Mouse (Mus musculus): Measurements from ENCODE around the gene Msantd3. TPM values are rescaled to one million over a fixed set of nuclear protein-coding genes. Genes with fewer than 3 reads are reported as not detected.

Msantd3 gene
- polyA plus RNA-seq, 1 experiment = 47.3 TPM

DNA sequence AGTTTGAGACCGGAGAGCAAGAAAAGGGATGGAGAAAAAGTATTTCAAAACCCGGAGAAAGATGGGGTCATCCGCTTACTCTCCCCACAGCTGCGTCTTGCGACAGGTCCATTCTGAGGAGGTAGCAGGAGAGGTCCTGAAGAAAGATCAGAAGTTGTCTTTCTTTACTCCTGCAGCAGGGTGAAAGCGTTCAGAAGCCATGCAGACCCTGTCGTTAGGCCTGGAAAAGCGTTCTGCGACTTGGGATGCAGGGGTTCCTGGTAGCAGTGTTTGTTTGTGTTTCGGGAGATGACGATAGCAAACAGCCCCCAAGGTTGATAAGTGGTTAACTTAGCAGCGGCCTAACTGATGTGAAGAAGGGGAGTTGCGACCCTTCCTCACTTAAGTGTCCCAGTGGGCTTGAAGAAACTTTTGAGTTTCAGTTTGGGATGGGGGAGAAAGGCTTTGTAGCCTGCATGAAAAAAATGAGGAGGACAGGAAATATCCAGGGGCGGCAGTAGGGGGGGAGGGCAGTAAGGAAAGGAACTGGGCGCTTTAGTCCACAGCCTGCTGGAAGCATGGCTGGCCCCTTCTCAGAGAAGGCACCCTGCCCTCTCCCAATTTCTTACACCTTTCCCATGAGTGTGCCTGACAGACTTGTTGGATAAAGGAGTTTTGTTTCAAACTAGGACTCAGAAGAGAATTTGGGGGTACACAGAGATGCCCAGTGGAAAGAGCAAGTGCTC lies 2.0 kb downstream of the Msantd3 start:
- Histone ChIP-seq H3K27me3 (ENCODE audit: control insufficient read depth, insufficient read depth, insufficient read length) (no peaks in the 10 kb centered on the region), H3K36me3 (ENCODE audit: control insufficient read depth, insufficient read depth) (peaks cover 3% of the 10 kb centered on the region), H3K79me2 (ENCODE audit: control insufficient read depth, insufficient read depth) (peaks cover 70% of the 10 kb centered on the region), H3K79me3 (ENCODE audit: low read depth) (peaks cover 55% of the 10 kb centered on the region), H3K4me3 (ENCODE audit: insufficient read depth, poor library complexity, severe bottlenecking) (peak overlapping the region; percentile 58), H3ac (ENCODE audit: control insufficient read depth, insufficient read length, low read depth) (peak overlapping the region; percentile 89)
- TF ChIP-seq FOSL1 (IDR thresholded peaks at IDR 0.05; ENCODE audit: insufficient read depth, low read length, poor library complexity, severe bottlenecking) (no peak), MYOD1 (IDR thresholded peaks at IDR 0.05; ENCODE audit: control insufficient read depth, insufficient read length, low read depth) (no peak), MYOG (IDR thresholded peaks at IDR 0.05; ENCODE audit: control insufficient read depth, extremely low read depth, insufficient read length) (no peak), USF1 (IDR thresholded peaks at IDR 0.05; ENCODE audit: low read depth) (no peak), CEBPB (IDR thresholded peaks at IDR 0.05; ENCODE audit: low read depth) (no peak), CTCF (IDR thresholded peaks at IDR 0.05; ENCODE audit: control insufficient read depth, insufficient read depth, insufficient read length) (no peak), MAX (IDR thresholded peaks at IDR 0.05) (peak; percentile 14)

DNA sequence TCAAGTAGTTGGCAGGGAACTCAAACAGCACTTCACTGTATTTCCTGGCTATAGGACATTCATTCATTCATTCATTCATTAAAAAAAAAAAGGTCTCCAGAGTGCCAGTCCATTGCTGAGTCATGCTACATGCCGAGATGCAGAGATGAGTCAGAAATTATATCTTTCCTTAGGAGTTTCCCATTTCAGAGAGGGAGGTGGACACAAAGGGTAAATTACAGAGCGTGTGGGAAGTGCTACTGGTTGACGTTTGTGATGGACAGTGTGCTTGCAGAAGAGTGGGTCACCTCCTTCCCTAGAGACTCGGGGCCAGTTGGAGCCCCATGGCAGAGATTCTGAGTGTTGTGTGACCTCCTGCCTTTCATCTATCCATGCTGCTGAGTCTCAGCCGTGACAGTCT lies 2.6 kb downstream of the Msantd3 start:
- Histone ChIP-seq H3K27me3 (ENCODE audit: control insufficient read depth, insufficient read depth, insufficient read length) (no peaks in the 10 kb centered on the region), H3K79me2 (ENCODE audit: control insufficient read depth, insufficient read depth) (peaks cover 77% of the 10 kb centered on the region), H3K79me3 (ENCODE audit: low read depth) (peaks cover 61% of the 10 kb centered on the region), H3K4me3 (ENCODE audit: insufficient read depth, poor library complexity, severe bottlenecking) (peak overlapping the region; percentile 58), H3K36me3 (ENCODE audit: control insufficient read depth, insufficient read depth) (peaks cover 3% of the 10 kb centered on the region), H3ac (ENCODE audit: control insufficient read depth, insufficient read length, low read depth) (no peak overlapping the region)
- TF ChIP-seq FOSL1 (IDR thresholded peaks at IDR 0.05; ENCODE audit: insufficient read depth, low read length, poor library complexity, severe bottlenecking) = peak; percentile 77
- no peak for TF ChIP-seq CTCF (IDR thresholded peaks at IDR 0.05; ENCODE audit: control insufficient read depth, insufficient read depth, insufficient read length)
- no peak for TF ChIP-seq MYOD1 (IDR thresholded peaks at IDR 0.05; ENCODE audit: control insufficient read depth, insufficient read length, low read depth)

GRCm38 (mm10) chr4:48543071-48543865 lies 3.5 kb downstream of the Msantd3 start:
- H3K4me3 ChIP-seq (ENCODE audit: insufficient read depth, poor library complexity, severe bottlenecking) = no peak overlapping the region

DNA sequence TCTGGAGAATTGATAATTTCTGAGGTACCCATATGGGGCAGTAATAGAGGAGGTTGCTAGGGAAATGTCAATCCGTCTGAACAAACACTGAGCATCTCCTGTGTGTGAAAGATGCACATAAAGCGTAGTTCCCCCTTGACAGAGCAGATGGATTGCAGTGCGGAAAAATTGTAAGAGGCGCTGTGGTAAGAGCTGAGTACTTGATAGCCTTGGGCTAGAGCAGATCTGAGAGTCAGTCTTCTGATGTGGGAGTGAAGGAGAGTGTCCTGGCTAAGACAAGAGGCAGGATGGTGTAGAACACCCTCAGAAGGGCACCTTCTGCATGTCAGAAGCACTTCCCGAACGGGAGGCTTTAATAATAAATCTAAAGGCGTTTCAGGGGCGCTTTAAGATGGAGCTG lies 4.4 kb downstream of the Msantd3 start:
- Histone ChIP-seq H3K27me3 (ENCODE audit: control insufficient read depth, insufficient read depth, insufficient read length) (no peaks in the 10 kb centered on the region), H3K79me2 (ENCODE audit: control insufficient read depth, insufficient read depth) (peaks cover 95% of the 10 kb centered on the region), H3K36me3 (ENCODE audit: control insufficient read depth, insufficient read depth) (peaks cover 3% of the 10 kb centered on the region), H3K4me3 (ENCODE audit: insufficient read depth, poor library complexity, severe bottlenecking) (no peak overlapping the region), H3K79me3 (ENCODE audit: low read depth) (peaks cover 78% of the 10 kb centered on the region), H3ac (ENCODE audit: control insufficient read depth, insufficient read length, low read depth) (no peak overlapping the region)
- TF ChIP-seq CTCF (IDR thresholded peaks at IDR 0.05; ENCODE audit: control insufficient read depth, insufficient read depth, insufficient read length) (no peak), CEBPB (IDR thresholded peaks at IDR 0.05; ENCODE audit: low read depth) (no peak)

More at GRCm38 (mm10) chr4:48543071-48543865, 3.5 kb downstream of the Msantd3 start:
- no peaks in the 10 kb centered on the region for H3K27me3 ChIP-seq (ENCODE audit: control insufficient read depth, insufficient read depth, insufficient read length)
- H3K36me3 ChIP-seq (ENCODE audit: control insufficient read depth, insufficient read depth) = peaks cover 3% of the 10 kb centered on the region
- TF ChIP-seq MYOD1 (IDR thresholded peaks at IDR 0.05; ENCODE audit: control insufficient read depth, insufficient read length, low read depth) = no peak
- TF ChIP-seq MYOG (IDR thresholded peaks at IDR 0.05; ENCODE audit: control insufficient read depth, extremely low read depth, insufficient read length) = no peak
- TF ChIP-seq CTCF (IDR thresholded peaks at IDR 0.05; ENCODE audit: control insufficient read depth, insufficient read depth, insufficient read length) = no peak
- TF ChIP-seq CEBPB (IDR thresholded peaks at IDR 0.05; ENCODE audit: low read depth) = no peak
- no peak for TF ChIP-seq MAX (IDR thresholded peaks at IDR 0.05)
- TF ChIP-seq USF1 (IDR thresholded peaks at IDR 0.05; ENCODE audit: low read depth) = no peak
- TF ChIP-seq FOSL1 (IDR thresholded peaks at IDR 0.05; ENCODE audit: insufficient read depth, low read length, poor library complexity, severe bottlenecking) = no peak
- no peak overlapping the region for H3ac ChIP-seq (ENCODE audit: control insufficient read depth, insufficient read length, low read depth)
- H3K79me2 ChIP-seq (ENCODE audit: control insufficient read depth, insufficient read depth) = peaks cover 86% of the 10 kb centered on the region
- H3K79me3 ChIP-seq (ENCODE audit: low read depth) = peaks cover 70% of the 10 kb centered on the region

- H3ac ChIP-seq (ENCODE audit: control insufficient read depth, insufficient read length, low read depth) = no peak overlapping the region
- no peak overlapping the region for H3K4me3 ChIP-seq (ENCODE audit: insufficient read depth, poor library complexity, severe bottlenecking)
- H3K79me2 ChIP-seq (ENCODE audit: control insufficient read depth, insufficient read depth) = peaks cover 100% of the 10 kb centered on the region
- no peaks in the 10 kb centered on the region for H3K27me3 ChIP-seq (ENCODE audit: control insufficient read depth, insufficient read depth, insufficient read length)
- peaks cover 87% of the 10 kb centered on the region for H3K79me3 ChIP-seq (ENCODE audit: low read depth)
- H3K36me3 ChIP-seq (ENCODE audit: control insufficient read depth, insufficient read depth) = peaks cover 3% of the 10 kb centered on the region
- TF ChIP-seq USF1 (IDR thresholded peaks at IDR 0.05; ENCODE audit: low read depth) = no peak
- TF ChIP-seq CTCF (IDR thresholded peaks at IDR 0.05; ENCODE audit: control insufficient read depth, insufficient read depth, insufficient read length) = no peak
- no peak for TF ChIP-seq CEBPB (IDR thresholded peaks at IDR 0.05; ENCODE audit: low read depth)
Observed at GRCm38 (mm10) chr4:48545966-48546365, 6.2 kb downstream of the Msantd3 start.
